Mouse (Mus musculus) heart, embryonic 11.5 days (tissue): ENCODE measurements around the gene Sh3glb2. TPM values are rescaled to one million over a fixed set of nuclear protein-coding genes. Genes with fewer than 3 reads are reported as not detected.
A peak's percentile ranks its signal among the peaks of the same experiment; 100 is the strongest.

ENCODE experiments used
- ATAC-seq: fragments of 200-750 bp; cut with Nextera tagmentation; replicated peaks from 2 replicates; pipeline ENCODE4 v1.8.0; 2017; ENCODE audit warnings: moderate library complexity; ENCODE audit not compliant: insufficient number of reproducible peaks, low FRiP score, low TSS enrichment
- H3K27ac ChIP-seq: fragments of 300-500 bp; sonication (generic); 2 replicates; pipeline ENCODE4 v1.5.1; 2014; ENCODE audit warnings: mild to moderate bottlenecking, low read depth, low read length
- H3K27me3 ChIP-seq: fragments of 300-500 bp; sonication (generic); 2 replicates; pipeline ENCODE4 v1.6.1; 2014; ENCODE audit warnings: mild to moderate bottlenecking, low read length, mixed read lengths; ENCODE audit not compliant: control insufficient read depth, insufficient read depth
- H3K36me3 ChIP-seq: fragments of 300-500 bp; sonication (generic); 2 replicates; pipeline ENCODE4 v1.6.1; 2014; ENCODE audit warnings: mild to moderate bottlenecking, low read length, moderate library complexity, mixed read lengths; ENCODE audit not compliant: control insufficient read depth, insufficient read depth
- H3K4me1 ChIP-seq: fragments of 300-500 bp; sonication (generic); 2 replicates; pipeline ENCODE4 v1.6.1; 2014; ENCODE audit warnings: low read length; ENCODE audit not compliant: control insufficient read depth, insufficient read depth
- H3K4me2 ChIP-seq: fragments of 300-500 bp; sonication (generic); 2 replicates; pipeline ENCODE4 v1.6.1; 2014; ENCODE audit warnings: mild to moderate bottlenecking, moderate library complexity
- H3K4me3 ChIP-seq: fragments of 300-500 bp; sonication (generic); 2 replicates; pipeline ENCODE4 v1.5.1; 2014; ENCODE audit warnings: low read depth, low read length
- H3K9ac ChIP-seq: fragments of 300-500 bp; sonication (generic); 2 replicates; pipeline ENCODE4 v1.6.1; 2014; ENCODE audit warnings: mild to moderate bottlenecking, low read depth, low read length, moderate library complexity
- H3K9me3 ChIP-seq: fragments of 300-500 bp; sonication (generic); replicated peaks from 2 replicates; pipeline ENCODE4 v1.6.1; 2016; ENCODE audit warnings: low read length; ENCODE audit not compliant: control insufficient read depth
- WGBS: fragments of 180-500 bp; shearing (Covaris S2); extraction: QIAGEN DNeasy Blood & Tissue Kit; methylation state at CpG from one replicate; pipeline ENCODE4 v1.1.7; 2014; ENCODE audit not compliant: insufficient replicate concordance; 5-methylcytosine and 5-hydroxymethylcytosine counted together
- polyA plus RNA-seq: library from polyadenylated mRNA; unstranded; fragments of >200 nt; fragmentation: Nextera tagmentation; extraction: Ambion mirVana; gene quantifications from 2 replicates; pipeline ENCODE4 v1.2.1, GENCODE M21; 2014

The Sh3glb2 gene
- polyA plus RNA-seq, 1 experiment from 2014 or later: 80.2 TPM

DNA sequence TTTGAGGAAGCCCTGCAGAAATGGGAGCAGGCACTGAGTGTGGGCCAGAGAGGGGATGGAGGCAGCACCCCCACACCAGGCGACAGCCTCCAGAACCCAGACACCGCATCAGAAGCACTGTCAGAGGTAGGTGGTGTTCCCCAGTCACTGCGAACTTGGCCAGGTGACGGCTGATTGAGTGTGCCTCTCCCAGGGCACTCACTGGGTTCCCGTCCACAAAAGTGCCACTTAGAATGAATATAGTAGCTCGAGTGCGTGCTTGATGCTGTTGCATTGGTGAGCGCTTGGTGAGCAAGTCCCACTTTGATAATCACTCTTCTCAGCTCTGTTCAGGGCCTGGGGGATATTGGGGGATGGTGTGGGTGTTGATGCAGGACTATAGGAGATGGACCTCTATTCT, 12.4 kb upstream of the Sh3glb2 start:
- H3K9ac ChIP-seq: no peak overlapping the region
- 91% methylated on average over 8 of the region's 8 CpGs for whole genome bisulfite sequencing

DNA sequence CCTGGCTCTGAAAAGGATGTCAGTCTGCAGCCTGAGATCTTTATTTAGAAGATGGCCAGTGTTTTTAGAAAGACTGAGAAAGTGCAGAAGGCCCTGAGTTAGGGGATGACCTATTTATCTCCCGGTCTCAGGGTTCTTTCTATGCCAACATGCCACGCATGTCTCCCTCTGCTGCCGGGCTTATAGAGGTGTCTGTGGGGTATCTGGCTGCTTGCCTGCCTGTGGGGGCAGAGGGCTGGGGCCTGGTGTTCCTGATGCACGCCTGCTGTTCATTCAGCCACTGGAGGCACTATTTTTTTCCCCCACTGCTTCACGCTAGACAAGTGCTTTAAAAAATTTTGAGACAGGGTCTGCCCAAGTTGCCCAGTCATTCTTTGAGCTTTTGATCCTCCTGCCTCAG, 7.1 kb upstream of the Sh3glb2 start:
- 68% methylated on average over 5 of the region's 5 CpGs for WGBS
- Histone ChIP-seq H3K36me3 (peaks cover 33% of the 10 kb centered on the region), H3K4me2 (0 out of 2 replicates have a peak overlapping the region, but pooled peaks have one; percentile 9), H3K9me3 (no peaks in the 10 kb centered on the region; the same call in 1 of the 2 replicates), H3K4me1 (peaks cover 15% of the 10 kb centered on the region), H3K4me3 (no peak overlapping the region), H3K27ac (no peak overlapping the region), H3K27me3 (no peaks in the 10 kb centered on the region), H3K9ac (no peak overlapping the region)
- no peak for ATAC-seq

More for the DNA sequence above, 12.4 kb upstream of the Sh3glb2 start:
- ATAC-seq: no peak
- no peak overlapping the region for H3K27ac ChIP-seq
- H3K36me3 ChIP-seq: peaks cover 65% of the 10 kb centered on the region
- no peaks in the 10 kb centered on the region; the same call in 1 of the 2 replicates for H3K4me1 ChIP-seq
- H3K4me3 ChIP-seq: no peak overlapping the region
- no peaks in the 10 kb centered on the region for H3K27me3 ChIP-seq
- no peak overlapping the region for H3K4me2 ChIP-seq
- H3K9me3 ChIP-seq: no peaks in the 10 kb centered on the region

DNA sequence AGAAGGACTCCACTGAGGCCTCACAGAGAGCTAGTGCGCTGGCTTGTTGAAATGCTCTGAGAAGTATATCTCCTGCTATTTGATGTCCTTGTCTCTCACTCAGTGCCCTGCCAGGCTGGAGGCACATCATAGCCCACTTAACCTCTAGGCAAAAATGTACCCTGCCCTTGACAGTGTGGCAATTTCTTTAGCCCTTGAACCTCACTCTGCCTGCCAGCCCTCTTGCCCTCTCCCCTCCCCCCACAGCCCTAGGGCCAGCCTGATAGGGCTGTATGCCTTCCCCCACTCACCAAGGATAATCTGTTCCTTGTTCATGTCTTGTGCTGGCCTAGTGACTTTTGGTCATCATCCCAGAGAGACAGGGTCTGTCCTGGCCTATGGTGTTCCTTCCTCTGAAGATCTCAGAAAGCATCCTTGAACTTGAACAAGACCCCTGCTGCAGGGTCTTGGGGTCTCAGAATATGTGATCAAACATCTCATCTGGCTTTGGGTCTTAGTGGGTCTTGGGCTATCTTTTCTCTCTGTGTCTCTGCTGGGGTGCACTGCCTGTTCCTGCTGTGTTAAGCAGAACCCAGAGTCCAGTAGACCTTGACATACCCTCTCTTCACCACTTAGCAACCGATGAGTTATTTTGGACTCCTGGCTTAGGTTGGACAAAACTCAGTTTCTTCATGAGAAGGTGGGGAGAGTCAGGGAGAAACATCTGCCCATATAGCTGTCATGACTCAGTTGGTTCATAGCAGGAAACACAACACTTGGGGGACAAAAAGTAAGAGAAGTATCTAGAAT, 6.3 kb upstream of the Sh3glb2 start:
- Histone ChIP-seq H3K4me3 (peak overlapping the region; percentile 98), H3K27ac (no peak overlapping the region; the same call in 1 of the 2 replicates), H3K36me3 (peaks cover 26% of the 10 kb centered on the region), H3K4me1 (peaks cover 15% of the 10 kb centered on the region), H3K27me3 (no peaks in the 10 kb centered on the region), H3K4me2 (peak overlapping the region; percentile 85), H3K9ac (peak overlapping the region; percentile 90), H3K9me3 (no peaks in the 10 kb centered on the region; the same call in 1 of the 2 replicates)
- WGBS: 82% methylated on average over 2 of the region's 2 CpGs
- no peak for ATAC-seq

DNA sequence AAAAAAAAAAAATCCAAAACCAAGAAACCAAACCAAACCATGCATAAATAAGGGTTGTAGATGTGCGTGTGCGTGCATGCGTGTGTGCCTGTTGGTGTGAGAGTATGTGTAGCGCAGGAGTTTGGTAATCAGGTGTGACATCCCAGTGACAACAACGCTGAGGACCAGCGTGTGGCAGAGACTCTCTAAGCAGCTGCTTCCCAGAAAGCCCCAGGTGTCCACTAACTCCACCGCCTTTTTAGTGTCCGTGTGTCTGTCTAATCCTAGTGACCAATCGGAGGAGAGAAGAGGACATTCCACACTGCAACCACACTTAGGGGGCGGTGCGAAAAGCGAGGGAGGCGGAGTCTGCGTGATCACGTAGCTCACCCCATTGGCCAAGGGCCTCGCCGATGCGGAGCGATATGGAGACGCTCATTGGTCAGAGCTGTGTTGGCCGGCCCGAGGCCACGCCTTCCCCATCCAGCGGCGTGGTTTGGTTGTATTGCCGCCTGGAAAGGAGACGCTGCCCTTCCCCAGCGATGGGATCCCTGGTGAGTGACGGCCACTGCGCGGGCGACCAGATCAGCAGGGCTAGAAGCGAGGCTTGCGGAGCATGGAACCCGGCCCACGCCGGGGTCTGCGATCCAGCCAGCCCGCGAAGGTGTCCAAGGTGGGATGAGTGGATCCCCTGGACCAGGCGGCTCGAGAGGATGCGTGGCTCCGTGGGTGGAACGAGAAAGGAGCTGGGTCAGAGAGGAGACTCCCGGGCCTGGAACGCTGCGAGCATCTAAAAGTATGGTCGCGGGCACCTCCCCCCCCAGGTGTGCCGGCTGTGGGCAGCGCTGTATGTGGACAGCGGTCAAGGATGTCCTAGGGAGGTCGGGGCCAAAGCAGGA, 4.9 kb upstream of the Sh3glb2 start, which contains the start of gene Miga2:
Gene Miga2 (plus strand): TSS at position 461 of the 878 bp plus-strand sequence.
- H3K4me1 ChIP-seq: peaks cover 15% of the 10 kb centered on the region
- peak; percentile 98 for ATAC-seq
- H3K27ac ChIP-seq: peak within 1 kb of the TSS; percentile 87
- no peaks in the 10 kb centered on the region; the same call in 1 of the 2 replicates for H3K9me3 ChIP-seq
- peak within 1 kb of the TSS; percentile 85 for H3K4me2 ChIP-seq
- H3K27me3 ChIP-seq: no peaks in the 10 kb centered on the region
- H3K4me3 ChIP-seq: peak within 1 kb of the TSS; percentile 98
- under 1% methylated on average over 54 of the region's 54 CpGs for WGBS
- peak within 1 kb of the TSS; percentile 90 for H3K9ac ChIP-seq
- peaks cover 12% of the 10 kb centered on the region for H3K36me3 ChIP-seq

GRCm38 (mm10) chr2:30362865-30363264, 3.7 kb upstream of the Sh3glb2 start:
- Histone ChIP-seq H3K4me2 (no peak overlapping the region), H3K9ac (no peak overlapping the region), H3K4me1 (peaks cover 24% of the 10 kb centered on the region), H3K27me3 (no peaks in the 10 kb centered on the region), H3K4me3 (no peak overlapping the region), H3K27ac (no peak overlapping the region), H3K9me3 (no peaks in the 10 kb centered on the region; the same call in 1 of the 2 replicates), H3K36me3 (peaks cover 9% of the 10 kb centered on the region)
- WGBS: 71% methylated on average over 5 of the region's 5 CpGs
- no peak for ATAC-seq

DNA sequence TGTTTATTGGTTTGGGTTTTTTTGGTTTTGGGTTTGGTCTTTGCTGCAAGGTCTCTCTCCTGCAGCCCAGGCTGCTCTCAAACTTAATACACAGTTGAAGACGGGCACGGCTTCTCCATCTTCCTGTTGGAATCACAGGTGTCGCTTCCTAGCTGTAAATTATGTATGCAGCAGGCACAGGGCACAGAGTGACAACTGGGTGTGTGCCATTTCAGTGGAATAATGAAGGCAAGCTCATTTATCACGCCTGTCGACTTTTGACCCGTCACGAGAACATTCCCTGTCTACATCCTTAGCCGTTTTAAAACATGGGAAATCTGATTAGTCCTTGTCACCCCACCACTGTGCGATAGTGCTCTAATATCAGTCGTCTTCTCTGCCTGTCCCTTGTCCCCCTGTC, 1.5 kb upstream of the Sh3glb2 start:
- H3K27ac ChIP-seq: no peak overlapping the region
- WGBS: 76% methylated on average over 10 of the region's 10 CpGs
- H3K4me2 ChIP-seq: no peak overlapping the region
- H3K4me3 ChIP-seq: no peak overlapping the region
- H3K4me1 ChIP-seq: peaks cover 41% of the 10 kb centered on the region
- no peaks in the 10 kb centered on the region; the same call in 1 of the 2 replicates for H3K9me3 ChIP-seq
- no peak for ATAC-seq
- H3K36me3 ChIP-seq: no peaks in the 10 kb centered on the region
- H3K27me3 ChIP-seq: no peaks in the 10 kb centered on the region
- no peak overlapping the region for H3K9ac ChIP-seq

DNA sequence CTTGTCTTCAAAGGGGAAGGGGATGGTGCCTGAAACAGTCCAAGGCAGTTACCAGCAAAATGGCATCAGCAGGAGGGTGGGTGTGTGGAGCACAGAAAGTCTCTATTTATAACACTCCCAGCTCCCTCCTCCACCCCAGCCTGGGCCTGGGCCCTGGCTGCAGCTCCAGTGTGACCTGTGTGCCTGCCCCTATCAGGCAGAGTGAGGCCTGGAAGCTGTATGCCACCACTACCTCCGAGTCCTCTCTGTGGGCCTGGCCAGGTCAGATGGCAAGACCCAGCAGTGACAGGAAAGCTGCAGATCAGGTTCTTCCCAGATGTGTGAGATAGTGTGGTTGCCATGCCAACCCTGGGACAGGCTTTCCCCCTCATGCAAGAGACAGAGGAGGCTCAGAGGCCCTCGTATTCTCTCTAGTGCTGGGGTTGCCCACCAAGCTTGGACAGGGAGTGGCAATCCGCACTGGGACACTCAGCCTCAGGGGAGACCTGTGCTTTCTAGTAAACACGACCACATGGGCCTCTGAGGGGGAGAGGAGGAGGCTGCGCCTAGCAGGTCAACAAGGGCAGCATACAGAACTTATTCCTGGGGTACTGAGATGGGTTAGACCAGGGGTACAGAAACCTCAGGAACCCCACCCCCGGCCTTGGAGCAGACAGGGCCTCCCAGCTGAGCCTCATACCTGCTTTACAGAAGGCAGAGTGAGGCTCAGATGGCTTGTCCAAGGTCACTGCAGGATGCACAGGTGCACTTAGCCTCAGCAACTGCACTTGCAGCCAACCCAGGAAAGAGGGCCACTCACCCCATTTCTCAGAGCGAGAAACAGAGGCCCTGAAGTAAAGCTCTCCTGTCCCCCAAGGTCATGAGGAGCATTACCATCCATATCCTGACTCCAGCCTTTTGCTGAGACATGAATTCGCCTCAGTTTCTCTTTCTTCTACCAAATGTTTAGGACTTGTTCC, 1.3 kb downstream of the Sh3glb2 start:
- Histone ChIP-seq H3K27ac (peak overlapping the region; percentile 24), H3K4me2 (peak overlapping the region; percentile 95), H3K9me3 (no peaks in the 10 kb centered on the region; the same call in 1 of the 2 replicates), H3K27me3 (no peaks in the 10 kb centered on the region), H3K4me3 (peak overlapping the region; percentile 89), H3K4me1 (peaks cover 36% of the 10 kb centered on the region), H3K36me3 (peaks cover 6% of the 10 kb centered on the region; the same call in 1 of the 2 replicates), H3K9ac (peak overlapping the region; percentile 85)
- WGBS: 48% methylated on average over 8 of the region's 8 CpGs
- no peak for ATAC-seq
